Mouse (Mus musculus): Measurements from ENCODE around the gene Rab37. TPM values are rescaled to one million over a fixed set of nuclear protein-coding genes. Genes with fewer than 3 reads are reported as not detected.

The Rab37 gene
- polyA plus RNA-seq, 1 experiment from 2014 or later = 0.99 TPM

GRCm38 (mm10) chr11:115073002-115073401, 18.2 kb upstream of the Rab37 start:
- Histone ChIP-seq H3K9me3 (no peaks in the 10 kb centered on the region), H3K9ac (no peak overlapping the region), H3K4me1 (replicated peaks) (peaks cover 18% of the 10 kb centered on the region), H3K27me3 (peaks cover 74% of the 10 kb centered on the region), H3K27ac (no peak overlapping the region), H3K4me2 (no peak overlapping the region), H3K4me3 (no peak overlapping the region), H3K36me3 (no peaks in the 10 kb centered on the region)
- ATAC-seq (ENCODE audit: low FRiP score) = no peak
- WGBS = 61% methylated on average over 5 of the region's 5 CpGs

GRCm38 (mm10) chr11:115075407-115075806, 15.8 kb upstream of the Rab37 start:
- no peak for ATAC-seq (ENCODE audit: low FRiP score)
- Histone ChIP-seq H3K9ac (no peak overlapping the region), H3K4me2 (no peak overlapping the region), H3K4me3 (no peak overlapping the region), H3K27me3 (peaks cover 54% of the 10 kb centered on the region), H3K4me1 (replicated peaks) (peaks cover 18% of the 10 kb centered on the region), H3K9me3 (no peaks in the 10 kb centered on the region), H3K27ac (no peak overlapping the region), H3K36me3 (no peaks in the 10 kb centered on the region)
- WGBS = 76% methylated on average over 7 of the region's 7 CpGs

GRCm38 (mm10) chr11:115075859-115076258, 15.4 kb upstream of the Rab37 start:
- H3K9ac ChIP-seq = no peak overlapping the region
- H3K27me3 ChIP-seq = peaks cover 50% of the 10 kb centered on the region
- H3K4me3 ChIP-seq = no peak overlapping the region
- no peak overlapping the region for H3K4me2 ChIP-seq
- H3K4me1 ChIP-seq (replicated peaks) = peaks cover 14% of the 10 kb centered on the region
- H3K36me3 ChIP-seq = no peaks in the 10 kb centered on the region
- no peak for ATAC-seq (ENCODE audit: low FRiP score)
- H3K27ac ChIP-seq = no peak overlapping the region
- WGBS = 54% methylated on average over 5 of the region's 5 CpGs
- no peaks in the 10 kb centered on the region for H3K9me3 ChIP-seq

- no peaks in the 10 kb centered on the region for H3K4me1 ChIP-seq (replicated peaks)
- H3K36me3 ChIP-seq = no peaks in the 10 kb centered on the region
- H3K27me3 ChIP-seq = peaks cover 54% of the 10 kb centered on the region
- no peak overlapping the region for H3K27ac ChIP-seq
- H3K4me2 ChIP-seq = no peak overlapping the region
- H3K4me3 ChIP-seq = no peak overlapping the region
- WGBS = 100% methylated on average over 1 of the region's 1 CpGs
- no peak for ATAC-seq (ENCODE audit: low FRiP score)
- H3K9me3 ChIP-seq = no peaks in the 10 kb centered on the region
- no peak overlapping the region for H3K9ac ChIP-seq
Observed at GRCm38 (mm10) chr11:115077436-115077835, 13.8 kb upstream of the Rab37 start.

GRCm38 (mm10) chr11:115078680-115079079, 12.6 kb upstream of the Rab37 start:
- peaks cover 3% of the 10 kb centered on the region for H3K4me1 ChIP-seq (replicated peaks)
- no peak overlapping the region for H3K4me2 ChIP-seq
- H3K4me3 ChIP-seq = no peak overlapping the region
- H3K27me3 ChIP-seq = peaks cover 46% of the 10 kb centered on the region
- H3K9ac ChIP-seq = no peak overlapping the region
- no peak overlapping the region for H3K27ac ChIP-seq
- WGBS = 88% methylated on average over 5 of the region's 5 CpGs
- no peak for ATAC-seq (ENCODE audit: low FRiP score)
- no peaks in the 10 kb centered on the region for H3K36me3 ChIP-seq
- no peaks in the 10 kb centered on the region for H3K9me3 ChIP-seq

GRCm38 (mm10) chr11:115080886-115081285, 10.3 kb upstream of the Rab37 start:
- Histone ChIP-seq H3K27ac (no peak overlapping the region), H3K27me3 (peaks cover 36% of the 10 kb centered on the region), H3K4me3 (no peak overlapping the region), H3K9ac (no peak overlapping the region), H3K36me3 (no peaks in the 10 kb centered on the region), H3K4me1 (replicated peaks) (peaks cover 19% of the 10 kb centered on the region), H3K9me3 (no peaks in the 10 kb centered on the region), H3K4me2 (no peak overlapping the region)
- ATAC-seq (ENCODE audit: low FRiP score) = no peak
- 40% methylated on average over 13 of the region's 13 CpGs for WGBS

GRCm38 (mm10) chr11:115081373-115081772, 9.9 kb upstream of the Rab37 start:
- Histone ChIP-seq H3K27me3 (peaks cover 33% of the 10 kb centered on the region), H3K36me3 (no peaks in the 10 kb centered on the region), H3K9ac (no peak overlapping the region), H3K4me3 (no peak overlapping the region), H3K4me2 (no peak overlapping the region), H3K27ac (no peak overlapping the region), H3K4me1 (replicated peaks) (peaks cover 19% of the 10 kb centered on the region), H3K9me3 (no peaks in the 10 kb centered on the region)
- 75% methylated on average over 3 of the region's 3 CpGs for WGBS
- no peak for ATAC-seq (ENCODE audit: low FRiP score)

GRCm38 (mm10) chr11:115082196-115082595, 9.0 kb upstream of the Rab37 start:
- no peaks in the 10 kb centered on the region for H3K36me3 ChIP-seq
- no peak overlapping the region for H3K4me2 ChIP-seq
- H3K27ac ChIP-seq = no peak overlapping the region
- H3K4me1 ChIP-seq (replicated peaks) = peaks cover 19% of the 10 kb centered on the region
- H3K9me3 ChIP-seq = no peaks in the 10 kb centered on the region
- H3K4me3 ChIP-seq = no peak overlapping the region
- peaks cover 29% of the 10 kb centered on the region for H3K27me3 ChIP-seq
- no peak overlapping the region for H3K9ac ChIP-seq
- 69% methylated on average over 6 of the region's 6 CpGs for WGBS
- ATAC-seq (ENCODE audit: low FRiP score) = no peak

- no peaks in the 10 kb centered on the region for H3K9me3 ChIP-seq
- no peak overlapping the region for H3K4me2 ChIP-seq
- H3K9ac ChIP-seq = no peak overlapping the region
- H3K27me3 ChIP-seq = peaks cover 29% of the 10 kb centered on the region
- 41% methylated on average over 18 of the region's 18 CpGs for WGBS
- H3K27ac ChIP-seq = no peak overlapping the region
- H3K4me1 ChIP-seq (replicated peaks) = peaks cover 19% of the 10 kb centered on the region
- H3K4me3 ChIP-seq = no peak overlapping the region
- no peaks in the 10 kb centered on the region for H3K36me3 ChIP-seq
- ATAC-seq (ENCODE audit: low FRiP score) = no peak
Observed at GRCm38 (mm10) chr11:115083376-115084139, 7.7 kb upstream of the Rab37 start.

GRCm38 (mm10) chr11:115084595-115084994, 6.6 kb upstream of the Rab37 start:
- Histone ChIP-seq H3K27ac (no peak overlapping the region), H3K4me2 (no peak overlapping the region), H3K36me3 (no peaks in the 10 kb centered on the region), H3K9me3 (no peaks in the 10 kb centered on the region), H3K4me1 (replicated peaks) (peaks cover 19% of the 10 kb centered on the region), H3K9ac (no peak overlapping the region), H3K4me3 (no peak overlapping the region), H3K27me3 (peaks cover 29% of the 10 kb centered on the region)
- ATAC-seq (ENCODE audit: low FRiP score) = no peak
- WGBS = 17% methylated on average over 12 of the region's 12 CpGs

- ATAC-seq (ENCODE audit: low FRiP score) = no peak
- Histone ChIP-seq H3K4me2 (no peak overlapping the region), H3K27ac (no peak overlapping the region), H3K4me1 (replicated peaks) (peaks cover 19% of the 10 kb centered on the region), H3K27me3 (peaks cover 31% of the 10 kb centered on the region), H3K36me3 (no peaks in the 10 kb centered on the region), H3K9me3 (no peaks in the 10 kb centered on the region), H3K4me3 (no peak overlapping the region), H3K9ac (no peak overlapping the region)
- WGBS = 50% methylated on average over 8 of the region's 8 CpGs
Observed at GRCm38 (mm10) chr11:115085064-115085463, 6.2 kb upstream of the Rab37 start.

GRCm38 (mm10) chr11:115086213-115086612, 5.0 kb upstream of the Rab37 start:
- Histone ChIP-seq H3K9me3 (no peaks in the 10 kb centered on the region), H3K4me3 (no peak overlapping the region), H3K27ac (no peak overlapping the region), H3K4me1 (replicated peaks) (peaks cover 21% of the 10 kb centered on the region), H3K9ac (no peak overlapping the region), H3K27me3 (peaks cover 43% of the 10 kb centered on the region), H3K4me2 (no peak overlapping the region), H3K36me3 (no peaks in the 10 kb centered on the region)
- WGBS = 69% methylated on average over 7 of the region's 7 CpGs
- ATAC-seq (ENCODE audit: low FRiP score) = no peak

GRCm38 (mm10) chr11:115089853-115090252, 1.4 kb upstream of the Rab37 start:
- no peak overlapping the region for H3K9ac ChIP-seq

More at GRCm38 (mm10) chr11:115089853-115090252, 1.4 kb upstream of the Rab37 start:
- Histone ChIP-seq H3K27ac (no peak overlapping the region), H3K4me2 (no peak overlapping the region), H3K4me1 (replicated peaks) (peaks cover 16% of the 10 kb centered on the region), H3K9me3 (no peaks in the 10 kb centered on the region), H3K4me3 (no peak overlapping the region), H3K36me3 (no peaks in the 10 kb centered on the region), H3K27me3 (peaks cover 49% of the 10 kb centered on the region)
- ATAC-seq (ENCODE audit: low FRiP score) = no peak
- WGBS = 66% methylated on average over 6 of the region's 6 CpGs
